Mouse (Mus musculus): Measurements from ENCODE around the gene Bicc1.

DNA sequence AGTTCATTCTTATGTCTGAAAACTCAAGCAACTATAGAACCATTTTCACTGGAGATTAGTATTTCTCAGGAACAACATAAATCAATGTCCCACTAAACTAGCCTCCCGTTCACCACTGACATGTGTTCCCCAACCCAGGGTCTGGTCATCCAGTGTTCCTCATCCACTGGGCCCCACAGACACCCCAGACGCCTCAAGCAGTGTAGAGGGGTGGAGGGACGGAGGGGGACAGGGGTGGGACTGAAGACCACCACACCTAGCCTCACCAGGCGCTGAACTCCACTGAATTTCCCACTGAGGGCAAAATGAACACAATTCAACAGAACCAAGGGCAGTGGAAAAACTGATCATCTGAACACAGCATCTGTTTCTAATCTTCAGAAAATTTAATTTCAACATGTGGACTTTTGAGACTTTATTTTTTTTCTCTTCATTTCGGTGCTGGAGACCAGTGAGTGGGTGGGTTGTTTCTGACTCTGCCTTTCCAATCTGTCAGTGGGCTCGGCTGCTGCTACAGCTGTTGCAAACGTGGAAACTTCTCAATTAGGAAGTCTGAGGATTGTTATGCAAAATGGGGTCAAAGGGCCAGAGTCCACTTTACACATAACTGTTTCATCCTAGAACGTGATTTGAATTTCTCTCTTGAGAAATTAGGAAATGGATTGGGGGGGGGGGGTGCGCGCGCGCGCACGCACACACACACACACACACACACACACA, 21.2 kb downstream of the Bicc1 start:
- no peak for TF ChIP-seq CTCF (IDR thresholded peaks at IDR 0.05; ENCODE audit: low read depth, low read length)
- TF ChIP-seq POLR2A (IDR thresholded peaks at IDR 0.05; ENCODE audit: insufficient read depth, low read length), result no peak
